In genomic region chrX:142966008-142966966, GRCm38 (mm10) we compare ENCODE assay signal across 8 mouse cellular contexts. TPM values are rescaled to one million over a fixed set of nuclear protein-coding genes. Genes with fewer than 3 reads are reported as not detected.
DNase-seq lines count a peak whose midpoint lies in the region; ATAC-seq lines count a peak whose summit lies in the region.

Ammecr1 (minus strand) TSS chrX:142966728.

- no peaks in the 10 kb centered on the region for H3K36me3 ChIP-seq in hindbrain, embryonic 15.5 days

- H3K27me3 ChIP-seq in hindbrain, embryonic 15.5 days = peaks cover 6% of the 10 kb centered on the region; the same call in 1 of the 2 replicates

- ATAC-seq in hindbrain, embryonic 15.5 days (ENCODE audit: low FRiP score, low read depth) = peak; percentile 96
- ATAC-seq in megakaryocyte, adult 5-6 weeks (ENCODE audit: poor library complexity, severe bottlenecking) = peak; percentile 98

- no peaks in the 10 kb centered on the region for H3K9me3 ChIP-seq in hindbrain, embryonic 15.5 days

- peak within 1 kb of the TSS; percentile 67 for H3K4me3 ChIP-seq in hindbrain, embryonic 15.5 days

- DNase-seq in ZHBTc4 (ENCODE audit: low read depth, low spot score) = peak; percentile 87
- peak; percentile 69 to 74 for DNase-seq in cerebellum, postnatal 36 days
- DNase-seq in frontal cortex, postnatal 36 days (ENCODE audit: low spot score in 2 of 2) = peak; percentile 57 to 58
- DNase-seq in left cerebral cortex, adult 8-10 months (ENCODE audit: low spot score in 2 of 2) = peak; percentile 29 to 53
- DNase-seq in right cerebral cortex, adult 2 months (ENCODE audit: low spot score in 2 of 2) = peak; percentile 47 to 56
- peak; percentile 66 for DNase-seq in urinary bladder, postnatal 14 days (ENCODE audit: low spot score)

- no peaks in the 10 kb centered on the region; the same call in 1 of the 2 replicates for H3K4me1 ChIP-seq in hindbrain, embryonic 15.5 days (replicated peaks)

- H3K9ac ChIP-seq in hindbrain, embryonic 15.5 days = peak within 1 kb of the TSS; percentile 67

- WGBS in hindbrain, embryonic 15.5 days = 17% methylated on average over 85 of the region's 112 CpGs

- H3K4me2 ChIP-seq in hindbrain, embryonic 15.5 days = peak within 1 kb of the TSS; percentile 62

- peak within 1 kb of the TSS; percentile 92 for H3K27ac ChIP-seq in hindbrain, embryonic 15.5 days (replicated peaks)

RNA-seq across cellular contexts. Expression of gene Ammecr1, which starts in this region (rescaled TPM):
- 3.8 and 4.1 TPM in 2 replicates for polyA plus RNA-seq in hindbrain, embryonic 15.5 days (2015; fragmentation: Nextera tagmentation; extraction: Ambion mirVana)
- total RNA-seq in left cerebral cortex, adult 8-10 months (2022) = 1 to 10 TPM; 2.8 to 3.4 (median 3.1) TPM
- total RNA-seq in megakaryocyte, adult 5-6 weeks (2015) = 11.8 and 14.2 TPM in 2 replicates
- 7.3 and 7.4 TPM in 2 replicates for total RNA-seq in megakaryocyte, adult 5-6 weeks (2017)

Comparison
In these comparisons a context has a peak if more than half of its experiments do, and no peak if none do; other contexts are left out.
1. Peak in every context shown above with its lines: DNase-seq, ATAC-seq, H3K4me3 ChIP-seq and H3K27ac ChIP-seq.